Mouse (Mus musculus): ENCODE data around the gene Lrsam1.

- TF ChIP-seq ZNF384 (IDR thresholded peaks at IDR 0.05; ENCODE audit: low read depth, low read length) = no peak
- no peak for TF ChIP-seq HCFC1 (IDR thresholded peaks at IDR 0.05; ENCODE audit: borderline replicate concordance, insufficient read depth, low read length)
- TF ChIP-seq CHD2 (IDR thresholded peaks at IDR 0.05; ENCODE audit: low read depth, low read length) = no peak
- TF ChIP-seq ZC3H11A (IDR thresholded peaks at IDR 0.05; ENCODE audit: borderline replicate concordance, low read depth, low read length) = no peak
- TF ChIP-seq MAFK (IDR thresholded peaks at IDR 0.05; ENCODE audit: insufficient read depth, low read depth, low read length) = no peak
Measured at GRCm38 (mm10) chr2:32888029-32888428, 73.4 kb downstream of the Lrsam1 start.
